Mouse (Mus musculus): Measurements from ENCODE around the gene Creb5. TPM values are rescaled to one million over a fixed set of nuclear protein-coding genes. Genes with fewer than 3 reads are reported as not detected.

The Creb5 gene
- polyA plus RNA-seq, 1 experiment, result 4.5 TPM

- H3K4me3 ChIP-seq (ENCODE audit: insufficient read depth, low read length), result no peak overlapping the region
- TF ChIP-seq CTCF (IDR thresholded peaks at IDR 0.05; ENCODE audit: borderline replicate concordance, insufficient read depth, low read length), result no peak
- TF ChIP-seq POLR2A (IDR thresholded peaks at IDR 0.05; ENCODE audit: low read depth, low read length), result no peak
- H3K27ac ChIP-seq (ENCODE audit: insufficient read depth, low read length), result no peak overlapping the region
- H3K4me1 ChIP-seq (ENCODE audit: control insufficient read depth, insufficient read depth, low read length), result no peaks in the 10 kb centered on the region
Measured at GRCm38 (mm10) chr6:53691006-53691405, 403.9 kb downstream of the Creb5 start.

GRCm38 (mm10) chr6:53695216-53695615 lies 408.1 kb downstream of the Creb5 start:
- Histone ChIP-seq H3K27ac (ENCODE audit: insufficient read depth, low read length) (no peak overlapping the region), H3K4me3 (ENCODE audit: insufficient read depth, low read length) (no peak overlapping the region), H3K4me1 (ENCODE audit: control insufficient read depth, insufficient read depth, low read length) (no peaks in the 10 kb centered on the region)
- no peak for TF ChIP-seq CTCF (IDR thresholded peaks at IDR 0.05; ENCODE audit: borderline replicate concordance, insufficient read depth, low read length)
- TF ChIP-seq POLR2A (IDR thresholded peaks at IDR 0.05; ENCODE audit: low read depth, low read length), result no peak

- H3K4me3 ChIP-seq (ENCODE audit: insufficient read depth, low read length), result no peak overlapping the region
- H3K4me1 ChIP-seq (ENCODE audit: control insufficient read depth, insufficient read depth, low read length), result no peaks in the 10 kb centered on the region
- TF ChIP-seq CTCF (IDR thresholded peaks at IDR 0.05; ENCODE audit: borderline replicate concordance, insufficient read depth, low read length), result no peak
- TF ChIP-seq POLR2A (IDR thresholded peaks at IDR 0.05; ENCODE audit: low read depth, low read length), result no peak
- H3K27ac ChIP-seq (ENCODE audit: insufficient read depth, low read length), result no peak overlapping the region
Measured at GRCm38 (mm10) chr6:53696471-53696870, 409.4 kb downstream of the Creb5 start.

- H3K4me3 ChIP-seq (ENCODE audit: insufficient read depth, low read length), result no peak overlapping the region
- no peak overlapping the region for H3K27ac ChIP-seq (ENCODE audit: insufficient read depth, low read length)
- H3K4me1 ChIP-seq (ENCODE audit: control insufficient read depth, insufficient read depth, low read length), result no peaks in the 10 kb centered on the region
- TF ChIP-seq CTCF (IDR thresholded peaks at IDR 0.05; ENCODE audit: borderline replicate concordance, insufficient read depth, low read length) (no peak), POLR2A (IDR thresholded peaks at IDR 0.05; ENCODE audit: low read depth, low read length) (no peak)
Measured at GRCm38 (mm10) chr6:53696921-53697320, 409.9 kb downstream of the Creb5 start.

GRCm38 (mm10) chr6:53698128-53698749 lies 411.2 kb downstream of the Creb5 start:
- Histone ChIP-seq H3K27ac (ENCODE audit: insufficient read depth, low read length) (no peak overlapping the region), H3K4me3 (ENCODE audit: insufficient read depth, low read length) (no peak overlapping the region), H3K4me1 (ENCODE audit: control insufficient read depth, insufficient read depth, low read length) (no peaks in the 10 kb centered on the region)
- TF ChIP-seq CTCF (IDR thresholded peaks at IDR 0.05; ENCODE audit: borderline replicate concordance, insufficient read depth, low read length), result no peak
- TF ChIP-seq POLR2A (IDR thresholded peaks at IDR 0.05; ENCODE audit: low read depth, low read length), result no peak

GRCm38 (mm10) chr6:53704440-53704839 lies 417.4 kb downstream of the Creb5 start:
- H3K27ac ChIP-seq (ENCODE audit: insufficient read depth, low read length), result no peak overlapping the region
- no peak for TF ChIP-seq POLR2A (IDR thresholded peaks at IDR 0.05; ENCODE audit: low read depth, low read length)
- no peak for TF ChIP-seq CTCF (IDR thresholded peaks at IDR 0.05; ENCODE audit: borderline replicate concordance, insufficient read depth, low read length)

GRCm38 (mm10) chr6:53706604-53707330 lies 419.7 kb downstream of the Creb5 start:
- peaks cover 10% of the 10 kb centered on the region for H3K4me1 ChIP-seq (ENCODE audit: control insufficient read depth, insufficient read depth, low read length)
- TF ChIP-seq POLR2A (IDR thresholded peaks at IDR 0.05; ENCODE audit: low read depth, low read length) (no peak), CTCF (IDR thresholded peaks at IDR 0.05; ENCODE audit: borderline replicate concordance, insufficient read depth, low read length) (no peak)
- no peak overlapping the region for H3K4me3 ChIP-seq (ENCODE audit: insufficient read depth, low read length)
- H3K27ac ChIP-seq (ENCODE audit: insufficient read depth, low read length), result no peak overlapping the region

More at GRCm38 (mm10) chr6:53704440-53704839, 417.4 kb downstream of the Creb5 start:
- H3K4me1 ChIP-seq (ENCODE audit: control insufficient read depth, insufficient read depth, low read length), result peaks cover 10% of the 10 kb centered on the region
- no peak overlapping the region for H3K4me3 ChIP-seq (ENCODE audit: insufficient read depth, low read length)

- TF ChIP-seq POLR2A (IDR thresholded peaks at IDR 0.05; ENCODE audit: low read depth, low read length) (no peak), CTCF (IDR thresholded peaks at IDR 0.05; ENCODE audit: borderline replicate concordance, insufficient read depth, low read length) (no peak)
- H3K4me3 ChIP-seq (ENCODE audit: insufficient read depth, low read length), result no peak overlapping the region
Measured at GRCm38 (mm10) chr6:53707795-53708194, 420.7 kb downstream of the Creb5 start.

GRCm38 (mm10) chr6:53709694-53710442 lies 422.8 kb downstream of the Creb5 start:
- H3K27ac ChIP-seq (ENCODE audit: insufficient read depth, low read length), result no peak overlapping the region
- H3K4me3 ChIP-seq (ENCODE audit: insufficient read depth, low read length), result no peak overlapping the region
- TF ChIP-seq POLR2A (IDR thresholded peaks at IDR 0.05; ENCODE audit: low read depth, low read length) (no peak), CTCF (IDR thresholded peaks at IDR 0.05; ENCODE audit: borderline replicate concordance, insufficient read depth, low read length) (no peak)
- H3K4me1 ChIP-seq (ENCODE audit: control insufficient read depth, insufficient read depth, low read length), result peaks cover 8% of the 10 kb centered on the region

More at GRCm38 (mm10) chr6:53707795-53708194, 420.7 kb downstream of the Creb5 start:
- Histone ChIP-seq H3K27ac (ENCODE audit: insufficient read depth, low read length) (no peak overlapping the region), H3K4me1 (ENCODE audit: control insufficient read depth, insufficient read depth, low read length) (peaks cover 10% of the 10 kb centered on the region)
